Mouse (Mus musculus): ENCODE results near the gene Coasy.

GRCm38 (mm10) chr11:101034614-101035327 is 47.6 kb upstream of the Coasy start:
- no peak for TF ChIP-seq CTCF (IDR thresholded peaks at IDR 0.05; ENCODE audit: low read depth, low read length)
- no peak for TF ChIP-seq POLR2A (IDR thresholded peaks at IDR 0.05; ENCODE audit: extremely low read depth, insufficient read depth, low read length)
